Comparison of ENCODE assay signal across 9 mouse cellular contexts in the genomic region with DNA sequence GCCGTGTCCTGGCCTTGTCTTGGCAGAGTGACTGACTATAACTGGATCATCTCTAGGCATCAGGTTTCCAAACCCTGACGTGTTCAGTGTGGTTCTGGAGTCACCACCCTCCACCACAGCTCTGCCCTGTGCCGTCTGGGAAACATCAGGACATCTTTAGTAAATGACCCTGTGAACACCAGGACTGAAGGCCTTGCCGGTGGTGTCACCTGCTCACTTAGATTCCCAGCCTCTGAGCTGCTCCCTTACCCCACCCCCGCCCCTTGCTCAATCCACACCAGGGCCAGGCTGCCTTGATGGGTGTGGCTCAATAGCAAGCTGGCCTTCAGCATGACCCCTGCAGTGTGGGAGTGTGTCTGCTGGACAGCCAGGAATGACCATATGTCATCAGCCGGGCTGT.
DNase-seq lines count a peak whose midpoint lies in the region; ATAC-seq lines count a peak whose summit lies in the region.
"Had no signal": no experiment of that assay in that cellular context is flagged by ENCODE, and none has a peak within 500 bp of the region (broad histone marks: within the 10 kb centered on the region; RNA-seq: fewer than 3 reads in every experiment).

No protein-coding gene starts in this region.

- H3K27ac ChIP-seq in kidney, embryonic 15.5 days, result no peak overlapping the region
- H3K27ac ChIP-seq in liver, embryonic 15.5 days (replicated peaks), result no peak overlapping the region

- H3K9ac ChIP-seq in kidney, embryonic 15.5 days, result no peak overlapping the region
- H3K9ac ChIP-seq in liver, embryonic 15.5 days, result no peak overlapping the region

- H3K4me2 ChIP-seq in kidney, embryonic 15.5 days, result no peak overlapping the region
- no peak overlapping the region for H3K4me2 ChIP-seq in liver, embryonic 15.5 days

- no peaks in the 10 kb centered on the region for H3K27me3 ChIP-seq in kidney, embryonic 15.5 days
- H3K27me3 ChIP-seq in liver, embryonic 15.5 days, result no peaks in the 10 kb centered on the region

- 0 out of 2 replicates have a peak, but pooled peaks cover 5% of the 10 kb centered on the region for H3K36me3 ChIP-seq in kidney, embryonic 15.5 days
- no peaks in the 10 kb centered on the region for H3K36me3 ChIP-seq in liver, embryonic 15.5 days (replicated peaks)

- DNase-seq in kidney, adult 18-20 months, result no peak
- peak; percentile 81 for DNase-seq in NIH3T3 (ENCODE audit: low read depth)
- DNase-seq in cerebellum, adult 8-10 months, result peak; percentile 38
- DNase-seq in urinary bladder, adult 18-20 months (ENCODE audit: low spot score in 2 of 2), result no peak
- DNase-seq: right cerebral cortex, postnatal 14 days had no signal

- H3K4me3 ChIP-seq in kidney, embryonic 15.5 days (replicated peaks), result no peak overlapping the region
- no peak overlapping the region for H3K4me3 ChIP-seq in liver, embryonic 15.5 days (replicated peaks)
- H3K4me3 ChIP-seq: erythroblast, embryonic 14.5 days had no signal

- peaks cover 39% of the 10 kb centered on the region for H3K4me1 ChIP-seq in kidney, embryonic 15.5 days
- H3K4me1 ChIP-seq in liver, embryonic 15.5 days (replicated peaks), result no peaks in the 10 kb centered on the region

- ATAC-seq in kidney, embryonic 15.5 days (replicated peaks; ENCODE audit: low FRiP score), result peak; percentile 44; the same call in 1 of the 2 replicates
- ATAC-seq in liver, embryonic 15.5 days (ENCODE audit: insufficient read depth), result peak; percentile 57; the same call in 1 of the 2 replicates
- ATAC-seq in frontal cortex, adult (ENCODE audit: low TSS enrichment), result no peak

- H3K9me3 ChIP-seq in kidney, embryonic 15.5 days (replicated peaks), result no peaks in the 10 kb centered on the region
- no peaks in the 10 kb centered on the region for H3K9me3 ChIP-seq in liver, embryonic 15.5 days (replicated peaks)

- 29% methylated on average over 6 of the region's 6 CpGs for WGBS in kidney, embryonic 15.5 days
- WGBS in liver, embryonic 15.5 days (ENCODE audit: insufficient replicate concordance), result 60% methylated on average over 6 of the region's 6 CpGs

Comparison
In these comparisons a context has a peak if more than half of its experiments do, and no peak if none do; other contexts are left out.
1. DNase-seq: peak in NIH3T3 (single experiment) and cerebellum, adult 8-10 months (single experiment); none in kidney, adult 18-20 months (single experiment) and urinary bladder, adult 18-20 months (0 of 2).